Mouse (Mus musculus) liver, adult 2 months (tissue): ENCODE measurements around the gene Fam122b. TPM values are rescaled to one million over a fixed set of nuclear protein-coding genes. Genes with fewer than 3 reads are reported as not detected.

Experiments
- DNase-seq: peaks from one replicate; pipeline ENCODE4 v3.0.0-alpha.2; 2011; ENCODE audit warnings: low read depth, low spot score; ENCODE audit errors: extremely low read depth
- H3K27ac ChIP-seq: fragments of 200-500 bp; replicated peaks from 2 replicates; pipeline ENCODE4 v1.5.1; 2012; ENCODE audit warnings: low read depth, mild to moderate bottlenecking, control low read depth, inconsistent platforms, low read length; ENCODE audit not compliant: insufficient read depth
- H3K27me3 ChIP-seq: fragments of 200-500 bp; 2 replicates; pipeline ENCODE4 v1.6.1; 2012; ENCODE audit warnings: mild to moderate bottlenecking, moderate library complexity, low read length, inconsistent platforms; ENCODE audit not compliant: control insufficient read depth, insufficient read depth
- H3K36me3 ChIP-seq: fragments of 200-500 bp; 2 replicates; pipeline ENCODE4 v1.6.1; 2012; ENCODE audit warnings: low read length, inconsistent platforms; ENCODE audit not compliant: control insufficient read depth, insufficient read depth
- H3K4me1 ChIP-seq: fragments of 200-500 bp; 2 replicates; pipeline ENCODE4 v1.6.1; 2011; ENCODE audit warnings: low read length; ENCODE audit not compliant: control insufficient read depth, insufficient read depth
- H3K4me3 ChIP-seq: fragments of 200-500 bp; 2 replicates; pipeline ENCODE4 v1.5.1; 2011; ENCODE audit warnings: low read depth, mild to moderate bottlenecking, control low read depth, low read length, moderate library complexity; ENCODE audit not compliant: insufficient read depth
- H3K79me2 ChIP-seq: fragments of 200-500 bp; 2 replicates; pipeline ENCODE4 v1.6.1; 2012; ENCODE audit warnings: inconsistent platforms, mild to moderate bottlenecking, low read length, moderate library complexity; ENCODE audit not compliant: control insufficient read depth, insufficient read depth
- H3K9ac ChIP-seq: fragments of 200-500 bp; 2 replicates; pipeline ENCODE4 v1.6.1; 2012; ENCODE audit warnings: low read depth, mild to moderate bottlenecking, control low read depth, inconsistent platforms, low read length
- CTCF ChIP-seq: fragments of 200-500 bp; IDR thresholded peaks from 2 replicates; pipeline ENCODE4 v1.5.1; 2011; ENCODE audit warnings: low read depth, low read length, control low read depth
- POLR2A ChIP-seq: fragments of 200-500 bp; IDR thresholded peaks from 2 replicates; pipeline ENCODE4 v1.6.1; 2011; ENCODE audit warnings: low read length, control low read depth; ENCODE audit not compliant: insufficient read depth; ENCODE audit errors: extremely low read depth
- WGBS: fragments of 180-500 bp; shearing (Covaris S2); methylation state at CpG from one replicate; pipeline ENCODE4 v1.1.7; 2018; 5-methylcytosine and 5-hydroxymethylcytosine counted together
- polyA plus RNA-seq: library from polyadenylated mRNA; depleted of rRNA; stranded (reverse); fragments of >200 nt; gene quantifications from 2 replicates; pipeline ENCODE4 v1.2.3, GENCODE M21; 2012
- total RNA-seq: library from RNA; depleted of rRNA; stranded (reverse); fragments of >200 nt; gene quantifications from 2 replicates; pipeline ENCODE4 v1.2.3, GENCODE M21; 2014

Fam122b gene
- total and polyA plus RNA-seq, 2 experiments = 1.2 to 1.6 TPM

DNA sequence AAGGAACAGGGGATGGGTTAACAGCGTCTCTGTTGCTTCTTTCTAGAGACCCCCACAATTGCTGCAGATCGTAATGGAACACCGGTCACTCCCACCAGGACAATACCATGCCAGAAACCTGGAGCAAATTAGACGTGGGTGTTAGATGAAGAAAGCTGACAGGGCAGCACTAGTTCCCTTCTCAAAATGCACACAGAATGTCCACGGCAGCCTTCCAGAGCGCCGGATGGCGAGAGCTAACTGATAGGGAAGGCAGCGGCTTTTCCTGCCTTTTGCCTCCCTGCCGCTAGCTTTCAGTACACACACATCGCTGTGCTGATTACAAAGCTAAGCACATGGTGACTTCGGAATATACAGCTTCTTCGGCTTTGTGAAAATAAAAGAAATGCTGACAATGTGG lies 37.6 kb downstream of the Fam122b start:
- Histone ChIP-seq H3K4me1 (no peaks in the 10 kb centered on the region), H3K79me2 (no peaks in the 10 kb centered on the region), H3K27ac (no peak overlapping the region), H3K9ac (no peak overlapping the region; the same call in 1 of the 2 replicates), H3K36me3 (no peaks in the 10 kb centered on the region), H3K27me3 (no peaks in the 10 kb centered on the region), H3K4me3 (no peak overlapping the region)
- no peak for DNase-seq
- TF ChIP-seq CTCF = no peak
- 35% methylated on average over 13 of the region's 13 CpGs for WGBS

DNA sequence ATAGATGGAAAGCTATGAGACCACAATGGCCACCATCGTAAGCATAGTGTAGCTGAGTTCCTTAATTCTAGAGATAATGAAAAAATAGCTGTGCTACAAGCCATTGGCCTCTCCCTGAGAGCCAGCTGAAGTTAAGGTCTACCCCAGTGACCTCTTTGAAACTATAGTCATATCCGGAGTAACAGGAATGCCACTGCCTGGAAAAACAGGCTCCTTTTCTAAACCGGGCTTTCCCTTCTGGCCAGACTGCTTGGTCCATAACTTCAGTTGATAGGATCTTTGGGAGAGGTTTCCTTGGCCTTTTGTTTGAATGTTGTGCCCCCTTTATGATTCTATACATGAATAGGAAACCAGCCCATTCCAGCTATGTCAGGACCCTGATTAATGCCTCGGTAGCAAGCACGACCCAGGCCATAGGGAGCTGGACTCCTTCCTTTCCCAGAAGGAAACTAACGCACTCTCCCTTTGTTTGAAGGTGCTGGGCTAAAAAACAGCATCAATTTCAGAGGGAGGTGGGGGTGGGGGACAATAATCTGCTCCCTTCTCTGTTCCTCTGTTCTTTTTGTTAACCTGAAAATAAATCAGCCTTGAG lies 45.2 kb downstream of the Fam122b start:
- H3K36me3 ChIP-seq = no peaks in the 10 kb centered on the region
- H3K4me1 ChIP-seq = no peaks in the 10 kb centered on the region
- no peak overlapping the region for H3K27ac ChIP-seq
- no peak overlapping the region for H3K4me3 ChIP-seq
- no peaks in the 10 kb centered on the region for H3K79me2 ChIP-seq
- no peak for TF ChIP-seq CTCF
- 73% methylated on average over 6 of the region's 6 CpGs for WGBS
- H3K27me3 ChIP-seq = no peaks in the 10 kb centered on the region
- no peak overlapping the region for H3K9ac ChIP-seq
- DNase-seq = no peak

DNA sequence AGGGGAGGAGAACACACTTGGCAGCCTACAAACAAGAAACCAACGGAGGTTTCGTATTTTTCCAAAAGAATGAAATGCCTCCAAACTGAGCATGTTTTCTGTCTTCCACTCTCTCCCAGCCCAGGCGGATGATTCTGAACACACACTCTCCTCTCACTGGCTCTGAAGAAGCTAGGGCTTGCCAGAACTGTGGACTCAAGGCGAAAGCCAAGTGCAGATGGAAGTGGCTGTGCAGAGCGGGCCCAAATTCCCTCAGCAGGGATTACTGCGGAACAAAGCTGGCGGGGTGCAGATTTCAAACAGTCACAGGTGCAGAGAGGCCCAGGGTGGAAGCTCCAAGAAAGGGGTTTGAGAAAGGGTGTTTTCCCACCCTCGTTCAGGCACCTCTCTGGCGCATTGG lies 48.8 kb downstream of the Fam122b start:
- no peak for TF ChIP-seq POLR2A
- Histone ChIP-seq H3K9ac (no peak overlapping the region), H3K27ac (no peak overlapping the region), H3K4me3 (no peak overlapping the region), H3K36me3 (no peaks in the 10 kb centered on the region), H3K27me3 (no peaks in the 10 kb centered on the region), H3K4me1 (no peaks in the 10 kb centered on the region), H3K79me2 (no peaks in the 10 kb centered on the region)
- no peak for DNase-seq
- 93% methylated on average over 9 of the region's 9 CpGs for WGBS

DNA sequence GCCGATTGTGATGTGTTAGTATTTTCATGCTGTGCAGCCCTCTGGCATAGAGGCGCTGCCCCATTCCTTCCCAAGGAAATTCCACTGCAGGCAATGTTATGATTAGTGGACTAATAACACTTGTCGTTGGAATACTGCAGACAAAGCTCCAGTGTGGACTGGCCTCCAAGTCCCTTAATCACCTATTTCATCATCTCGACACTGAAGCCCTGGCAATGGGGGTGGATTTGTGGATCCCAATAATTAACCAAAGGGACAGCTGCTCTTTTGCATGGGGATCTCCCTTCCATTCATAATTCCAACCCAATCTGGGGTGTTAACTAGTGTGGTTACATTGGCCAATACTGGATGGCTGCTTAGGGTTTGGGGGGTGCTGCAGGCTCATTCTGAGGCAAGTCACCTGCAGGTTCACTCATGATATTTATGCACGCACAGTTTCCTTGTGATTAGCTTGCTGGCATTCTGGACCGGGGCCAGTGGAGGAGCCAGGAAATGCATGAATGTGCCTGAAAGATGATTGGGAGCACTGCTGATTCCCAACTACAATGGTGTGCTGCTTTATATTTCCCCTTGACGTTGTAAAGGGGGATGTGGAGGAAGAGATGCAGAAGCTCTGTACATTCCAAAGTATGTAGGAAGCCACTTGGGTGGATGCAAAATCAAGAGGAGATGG lies 54.9 kb downstream of the Fam122b start:
- Histone ChIP-seq H3K27me3 (no peaks in the 10 kb centered on the region), H3K79me2 (no peaks in the 10 kb centered on the region), H3K4me3 (no peak overlapping the region), H3K27ac (no peak overlapping the region), H3K9ac (no peak overlapping the region), H3K4me1 (no peaks in the 10 kb centered on the region; the same call in 1 of the 2 replicates), H3K36me3 (no peaks in the 10 kb centered on the region)
- TF ChIP-seq CTCF (no peak), POLR2A (no peak)
- WGBS = 70% methylated on average over 7 of the region's 7 CpGs
- peak; percentile 2 for DNase-seq

GRCm38 (mm10) chrX:53213838-53214237 lies 55.8 kb downstream of the Fam122b start:
- 90% methylated on average over 2 of the region's 2 CpGs for WGBS
- Histone ChIP-seq H3K27ac (no peak overlapping the region), H3K79me2 (no peaks in the 10 kb centered on the region), H3K4me1 (no peaks in the 10 kb centered on the region; the same call in 1 of the 2 replicates), H3K27me3 (no peaks in the 10 kb centered on the region), H3K4me3 (no peak overlapping the region), H3K9ac (no peak overlapping the region), H3K36me3 (no peaks in the 10 kb centered on the region)
- no peak for TF ChIP-seq POLR2A
- no peak for TF ChIP-seq CTCF
- DNase-seq = no peak

DNA sequence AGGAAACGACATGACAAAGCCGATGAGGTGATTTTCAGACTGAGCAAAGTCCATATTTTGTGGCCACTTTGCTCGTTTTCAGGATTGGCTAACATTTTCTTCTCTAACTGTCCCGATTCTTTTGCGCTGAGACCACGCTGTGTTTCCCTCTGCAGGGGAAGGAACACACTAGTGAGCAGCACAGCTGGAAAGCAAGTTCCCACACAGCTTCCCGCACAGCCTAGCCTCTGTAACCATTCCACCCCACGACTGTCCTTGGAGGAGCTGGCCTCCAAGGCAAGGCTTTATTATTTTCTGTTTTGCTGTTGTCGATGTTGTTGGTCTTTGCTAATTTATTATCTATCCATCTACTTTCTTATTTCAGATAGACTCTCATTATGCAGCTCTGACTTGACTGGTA lies 57.1 kb downstream of the Fam122b start:
- Histone ChIP-seq H3K9ac (no peak overlapping the region), H3K79me2 (no peaks in the 10 kb centered on the region), H3K27me3 (no peaks in the 10 kb centered on the region), H3K27ac (no peak overlapping the region), H3K4me1 (no peaks in the 10 kb centered on the region; the same call in 1 of the 2 replicates), H3K36me3 (no peaks in the 10 kb centered on the region), H3K4me3 (no peak overlapping the region)
- no peak for DNase-seq
- TF ChIP-seq POLR2A (no peak), CTCF (no peak)
- WGBS = 47% methylated on average over 9 of the region's 9 CpGs
